Mouse (Mus musculus) heart, postnatal 0 days (tissue): ENCODE measurements around the gene Adam8. TPM values are rescaled to one million over a fixed set of nuclear protein-coding genes. Genes with fewer than 3 reads are reported as not detected.

ENCODE experiments used
- ATAC-seq: fragments of 200-750 bp; cut with Nextera tagmentation; 2 replicates; pipeline ENCODE4 v1.8.0; 2017; ENCODE audit warnings: low read depth, moderate number of reproducible peaks, moderate library complexity; ENCODE audit not compliant: insufficient read depth
- DNase-seq: peaks from one replicate; pipeline ENCODE4 v3.0.0-alpha.2; 2016; ENCODE audit warnings: low spot score
- H3K27ac ChIP-seq: fragments of 300-500 bp; sonication (generic); 2 replicates; pipeline ENCODE4 v1.5.1; 2014; ENCODE audit warnings: low read depth, mild to moderate bottlenecking
- H3K27me3 ChIP-seq: fragments of 300-500 bp; sonication (generic); 2 replicates; pipeline ENCODE4 v1.6.1; 2014; ENCODE audit warnings: low read length, mixed read lengths; ENCODE audit not compliant: control insufficient read depth, insufficient read depth
- H3K36me3 ChIP-seq: fragments of 300-500 bp; sonication (generic); replicated peaks from 2 replicates; pipeline ENCODE4 v1.6.1; 2014; ENCODE audit warnings: low read length, mixed read lengths; ENCODE audit not compliant: control insufficient read depth, insufficient read depth
- H3K4me1 ChIP-seq: fragments of 300-500 bp; sonication (generic); 2 replicates; pipeline ENCODE4 v1.6.1; 2014; ENCODE audit warnings: antibody characterized with exemption; ENCODE audit not compliant: control insufficient read depth, insufficient read depth
- H3K4me2 ChIP-seq: fragments of 300-500 bp; sonication (generic); 2 replicates; pipeline ENCODE4 v1.6.1; 2014; ENCODE audit warnings: low read depth, mild to moderate bottlenecking, low read length, moderate library complexity
- H3K4me3 ChIP-seq: fragments of 300-500 bp; sonication (generic); 2 replicates; pipeline ENCODE4 v1.5.1; 2014; ENCODE audit warnings: low read depth, low read length
- H3K9ac ChIP-seq: fragments of 300-500 bp; sonication (generic); replicated peaks from 2 replicates; pipeline ENCODE4 v1.6.1; 2014; ENCODE audit warnings: low read depth, low read length, mixed read lengths
- H3K9me3 ChIP-seq: fragments of 300-500 bp; sonication (generic); replicated peaks from 2 replicates; pipeline ENCODE4 v1.6.1; 2016; ENCODE audit warnings: low read length; ENCODE audit not compliant: control insufficient read depth
- CTCF ChIP-seq: IDR thresholded peaks from 2 replicates; pipeline ENCODE4 v1.5.1; 2016; ENCODE audit warnings: antibody characterized with exemption, control low read depth, low read depth
- EP300 ChIP-seq: IDR thresholded peaks from 2 replicates; pipeline ENCODE4 v1.6.1; 2016; ENCODE audit warnings: antibody characterized with exemption, low read depth
- WGBS: fragments of 180-500 bp; shearing (Covaris S2); extraction: QIAGEN DNeasy Blood & Tissue Kit; methylation state at CpG from one replicate; pipeline ENCODE4 v1.1.7; 2014; 5-methylcytosine and 5-hydroxymethylcytosine counted together
- polyA plus RNA-seq: library from polyadenylated mRNA; unstranded; fragments of >200 nt; fragmentation: Nextera tagmentation; extraction: Ambion mirVana; gene quantifications from 2 replicates; pipeline ENCODE4 v1.2.1, GENCODE M21; 2015
- total RNA-seq: library from RNA; depleted of rRNA; stranded (reverse); fragments of >200 nt; gene quantifications from 2 replicates; pipeline ENCODE4 v1.2.3, GENCODE M21; 2014; ENCODE audit warnings: low replicate concordance

Gene Adam8
- total and polyA plus RNA-seq, 2 experiments from 2014 or later: 0.31 to 83.4 TPM

DNA sequence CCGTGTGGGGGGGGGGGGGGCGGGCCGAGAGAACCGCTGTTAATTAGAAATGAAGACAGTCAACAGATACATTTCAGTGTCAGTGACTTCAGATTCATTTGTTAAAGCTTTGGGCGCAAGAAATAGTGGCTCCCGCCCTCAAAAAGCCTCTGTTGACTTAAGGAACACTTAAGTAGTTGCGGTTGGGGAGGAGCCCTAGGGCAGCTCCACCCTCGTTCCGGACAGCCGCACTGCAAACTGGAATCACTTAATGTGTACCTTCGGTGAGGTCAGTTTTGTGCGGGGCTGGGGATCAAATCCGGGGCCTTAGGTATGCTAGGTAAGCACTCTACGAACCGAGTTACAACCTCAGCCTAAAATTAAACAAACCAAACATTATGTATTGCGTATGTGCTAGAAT lies 41.3 kb downstream of the Adam8 start:
- peak overlapping the region; percentile 44; the same call in 1 of the 2 replicates for H3K27ac ChIP-seq
- H3K4me3 ChIP-seq: peak overlapping the region; percentile 69
- no peaks in the 10 kb centered on the region for H3K9me3 ChIP-seq
- peak overlapping the region; percentile 67 for H3K4me2 ChIP-seq
- WGBS: 7% methylated on average over 16 of the region's 16 CpGs
- H3K4me1 ChIP-seq: peaks cover 3% of the 10 kb centered on the region; the same call in 1 of the 2 replicates
- no peak for TF ChIP-seq CTCF
- TF ChIP-seq EP300: no peak
- no peak for DNase-seq
- peaks cover 16% of the 10 kb centered on the region for H3K27me3 ChIP-seq
- H3K9ac ChIP-seq: peak overlapping the region; percentile 55
- no peaks in the 10 kb centered on the region for H3K36me3 ChIP-seq
- no peak for ATAC-seq

DNA sequence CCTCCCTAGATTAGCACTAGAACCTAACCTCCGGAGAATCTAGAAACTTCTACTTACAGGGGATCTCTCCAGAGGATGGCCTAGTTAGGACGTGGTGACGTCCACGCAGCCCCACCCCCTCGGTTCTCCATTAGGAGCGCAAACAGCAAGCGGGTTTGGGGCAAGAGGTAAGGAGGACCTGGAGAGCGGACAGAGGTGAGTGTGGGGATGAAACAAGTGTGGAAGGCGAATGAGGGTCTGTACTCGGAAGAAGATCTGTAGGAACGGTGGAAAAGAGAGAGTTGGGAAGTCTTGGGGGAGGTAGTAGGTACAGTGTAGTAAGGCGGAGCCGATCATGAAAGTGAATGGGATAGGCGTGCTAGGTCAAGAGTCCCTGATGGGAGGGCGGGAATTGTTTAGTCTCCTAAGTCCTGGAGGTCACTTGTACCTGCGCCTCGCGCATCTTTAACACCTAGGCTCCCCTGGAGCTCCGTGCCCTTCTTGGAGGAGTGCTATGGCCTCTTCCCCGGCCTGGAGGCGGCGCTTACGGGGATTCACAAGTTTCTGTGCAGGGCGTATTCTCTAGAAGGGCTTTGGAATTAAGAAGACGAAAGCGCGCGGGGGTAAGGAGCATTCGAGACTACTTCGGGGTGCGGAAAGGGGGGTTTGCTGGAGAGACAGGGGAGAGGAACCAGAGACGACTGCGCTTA lies 41.9 kb downstream of the Adam8 start:
- DNase-seq (peak; percentile 73), ATAC-seq (peak; percentile 78)
- Histone ChIP-seq H3K27me3 (peaks cover 22% of the 10 kb centered on the region), H3K9ac (peak overlapping the region; percentile 55), H3K36me3 (no peaks in the 10 kb centered on the region), H3K4me2 (peak overlapping the region; percentile 67), H3K9me3 (no peaks in the 10 kb centered on the region), H3K4me3 (peak overlapping the region; percentile 69), H3K27ac (peak overlapping the region; percentile 44), H3K4me1 (peaks cover 3% of the 10 kb centered on the region; the same call in 1 of the 2 replicates)
- WGBS: under 1% methylated on average over 33 of the region's 33 CpGs
- TF ChIP-seq CTCF (no peak), EP300 (no peak)

DNA sequence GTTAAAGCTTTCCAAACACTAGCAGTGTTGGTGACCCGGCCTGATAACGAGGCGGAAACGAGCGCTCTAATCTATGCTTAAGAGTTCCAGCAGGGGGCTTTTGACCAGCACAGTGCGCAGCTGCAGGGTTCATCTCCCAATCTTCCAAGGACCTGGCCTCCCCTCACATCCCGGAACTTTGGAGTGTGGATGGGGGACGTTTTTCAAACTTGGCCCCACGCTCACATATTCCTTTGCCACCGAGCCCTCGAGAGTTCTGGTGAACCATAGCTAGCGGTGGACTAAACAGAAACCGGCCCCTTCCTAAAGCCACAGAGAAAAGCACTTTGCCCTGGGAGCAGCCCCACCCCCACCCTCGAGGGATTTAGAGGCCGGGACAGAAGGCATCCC lies 42.5 kb downstream of the Adam8 start:
- peaks cover 3% of the 10 kb centered on the region; the same call in 1 of the 2 replicates for H3K4me1 ChIP-seq
- H3K4me3 ChIP-seq: peak overlapping the region; percentile 69
- no peak for TF ChIP-seq EP300
- TF ChIP-seq CTCF: peak; percentile 46
- peak overlapping the region; percentile 44 for H3K27ac ChIP-seq
- H3K4me2 ChIP-seq: peak overlapping the region; percentile 67
- peak overlapping the region; percentile 55 for H3K9ac ChIP-seq
- H3K27me3 ChIP-seq: peaks cover 28% of the 10 kb centered on the region
- H3K9me3 ChIP-seq: no peaks in the 10 kb centered on the region
- H3K36me3 ChIP-seq: no peaks in the 10 kb centered on the region
- DNase-seq (peak; percentile 73), ATAC-seq (peak; percentile 81)
- under 1% methylated on average over 15 of the region's 15 CpGs for WGBS

DNA sequence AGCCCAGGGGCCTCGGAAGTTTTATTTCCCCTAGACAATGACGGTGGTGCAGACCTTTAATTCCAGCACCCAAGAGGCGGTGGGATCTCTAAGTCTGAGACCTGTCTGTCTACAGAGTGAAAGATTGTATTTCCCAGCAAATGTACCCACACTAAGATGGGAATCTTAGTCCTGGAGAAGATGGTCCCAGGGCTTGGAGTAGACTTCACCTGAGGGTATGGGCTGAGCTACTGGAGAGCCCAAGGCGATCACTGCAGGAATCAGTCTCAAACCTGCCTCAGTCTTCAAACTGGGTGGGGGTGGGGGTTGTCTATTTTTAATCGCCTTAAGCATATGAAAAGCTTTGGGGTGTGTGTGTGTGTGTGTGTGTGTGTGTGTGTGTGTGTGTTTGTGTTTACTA lies 46.3 kb downstream of the Adam8 start:
- ATAC-seq (no peak), DNase-seq (no peak)
- no peak for TF ChIP-seq EP300
- TF ChIP-seq CTCF: no peak
- Histone ChIP-seq H3K27me3 (peaks cover 65% of the 10 kb centered on the region), H3K4me2 (no peak overlapping the region), H3K9me3 (no peaks in the 10 kb centered on the region), H3K9ac (no peak overlapping the region), H3K4me3 (no peak overlapping the region), H3K27ac (no peak overlapping the region), H3K36me3 (no peaks in the 10 kb centered on the region), H3K4me1 (peaks cover 4% of the 10 kb centered on the region; the same call in 1 of the 2 replicates)
- 35% methylated on average over 5 of the region's 5 CpGs for WGBS

DNA sequence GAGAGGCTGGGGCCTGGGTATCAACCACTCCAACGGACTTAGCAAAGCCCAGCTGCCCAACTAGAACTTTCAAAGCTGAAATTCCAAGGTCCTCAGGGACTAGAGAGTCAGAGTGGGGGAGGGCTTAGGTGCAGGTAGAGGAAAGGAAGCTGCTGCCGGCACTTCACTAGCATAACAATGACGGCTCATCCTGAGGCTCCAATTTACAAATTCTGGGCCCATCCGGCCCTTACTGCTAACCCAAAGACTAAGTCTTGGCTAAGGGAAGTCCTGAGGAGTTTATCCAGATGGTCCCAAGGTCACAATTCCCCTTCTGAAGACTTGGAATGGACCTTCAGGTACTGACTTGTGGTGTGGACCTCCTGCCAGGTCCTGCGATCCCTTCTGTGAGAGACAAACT lies 46.8 kb downstream of the Adam8 start:
- H3K9me3 ChIP-seq: no peaks in the 10 kb centered on the region
- H3K4me3 ChIP-seq: no peak overlapping the region
- no peak for DNase-seq
- no peak for ATAC-seq
- H3K4me2 ChIP-seq: no peak overlapping the region
- 0 out of 2 replicates have a peak, but pooled peaks cover 3% of the 10 kb centered on the region for H3K4me1 ChIP-seq
- TF ChIP-seq EP300 (no peak), CTCF (no peak)
- H3K9ac ChIP-seq: no peak overlapping the region
- no peaks in the 10 kb centered on the region for H3K36me3 ChIP-seq
- 29% methylated on average over 5 of the region's 5 CpGs for WGBS
- H3K27ac ChIP-seq: no peak overlapping the region
- peaks cover 70% of the 10 kb centered on the region for H3K27me3 ChIP-seq
